Mouse (Mus musculus) mouse trophoblast stem cell (cell line): ENCODE measurements around the gene Hcn3.

Experiments
- in situ Hi-C, 2 experiments: fragments of 300-500 bp; cut with MseI, MboI; formaldehyde crosslinking; loops; 2 replicates in 1 of 2; 3 replicates in 1 of 2; pipeline ENCODE4 v1.15.1; 2025

Gene Hcn3

GRCm38 (mm10) chr3:89147101-89147978 lies 12.7 kb downstream of the Hcn3 start:
- in situ Hi-C loops = no loop called here

DNA sequence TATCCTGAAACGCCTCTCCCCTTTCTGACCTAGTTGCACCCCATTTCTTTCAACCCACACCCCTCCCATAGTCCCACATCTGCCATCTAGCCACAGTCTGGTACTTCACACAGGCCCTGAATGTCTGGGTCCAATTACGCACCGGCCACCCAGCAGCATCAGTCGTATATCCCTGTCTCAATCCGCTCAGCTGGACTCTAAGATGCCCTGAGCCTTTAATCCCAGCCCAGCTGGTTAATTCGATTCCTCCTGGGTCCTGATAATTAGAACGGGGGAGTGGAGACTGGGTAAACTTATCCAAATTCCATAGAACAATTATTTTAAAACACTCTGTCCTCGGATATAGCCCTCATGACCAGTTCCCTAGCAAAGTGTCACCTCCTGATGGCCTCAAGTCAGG lies 14.4 kb downstream of the Hcn3 start:
- in situ Hi-C loops = no loop called here

GRCm38 (mm10) chr3:89144821-89145220 lies 15.2 kb downstream of the Hcn3 start:
- in situ Hi-C loops = no loop called here

DNA sequence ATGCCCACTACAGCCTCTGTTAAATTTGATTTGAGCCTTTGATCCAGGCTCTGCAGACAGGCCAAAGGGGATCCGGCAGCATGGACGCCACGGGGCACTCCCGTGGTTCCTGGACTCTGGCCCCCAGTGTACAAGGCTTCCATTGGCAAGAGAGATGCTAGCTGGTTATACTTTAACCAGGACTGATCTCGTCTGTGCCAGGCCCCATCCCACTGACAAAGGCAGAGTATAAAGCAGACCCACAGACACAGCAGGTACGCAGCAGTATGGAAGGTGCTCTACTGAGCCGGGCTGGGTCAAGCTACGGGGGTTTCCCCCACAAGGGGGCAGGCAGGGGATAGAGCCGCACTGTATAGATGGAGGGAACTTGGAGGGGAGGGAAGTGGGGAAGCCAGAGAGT lies 23.6 kb downstream of the Hcn3 start:
- in situ Hi-C loops = no loop called here

DNA sequence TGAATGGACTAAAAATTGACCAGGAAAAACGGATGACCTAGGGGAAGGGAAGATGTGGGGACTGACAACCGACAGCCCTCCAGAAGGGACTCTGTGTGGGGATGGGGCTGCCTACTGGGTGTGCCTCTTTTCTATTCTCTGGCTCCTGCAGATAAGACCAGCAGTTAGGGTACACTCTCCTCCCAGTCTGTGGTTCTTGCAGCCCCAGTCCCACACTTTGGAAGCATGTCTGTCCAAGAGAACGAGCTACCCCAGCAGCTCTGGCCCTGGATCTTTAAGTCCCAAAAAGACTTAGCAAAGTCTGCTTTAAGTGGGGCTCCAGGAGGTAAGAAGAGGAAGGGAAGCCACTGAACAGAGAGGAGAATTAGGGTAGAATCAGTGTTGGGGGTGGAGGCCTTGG lies 24.0 kb downstream of the Hcn3 start, which contains the start of gene Pklr:
TSS of gene Pklr (plus strand) at position 185 of the 400 bp plus-strand sequence.
- in situ Hi-C loops = no loop called here

GRCm38 (mm10) chr3:89133752-89134151 lies 26.2 kb downstream of the Hcn3 start:
- in situ Hi-C loops = no loop called here

GRCm38 (mm10) chr3:89133063-89133450 lies 26.9 kb downstream of the Hcn3 start:
- in situ Hi-C loops = no loop called here

GRCm38 (mm10) chr3:89132285-89133062 lies 27.5 kb downstream of the Hcn3 start:
- in situ Hi-C loops = no loop called here

DNA sequence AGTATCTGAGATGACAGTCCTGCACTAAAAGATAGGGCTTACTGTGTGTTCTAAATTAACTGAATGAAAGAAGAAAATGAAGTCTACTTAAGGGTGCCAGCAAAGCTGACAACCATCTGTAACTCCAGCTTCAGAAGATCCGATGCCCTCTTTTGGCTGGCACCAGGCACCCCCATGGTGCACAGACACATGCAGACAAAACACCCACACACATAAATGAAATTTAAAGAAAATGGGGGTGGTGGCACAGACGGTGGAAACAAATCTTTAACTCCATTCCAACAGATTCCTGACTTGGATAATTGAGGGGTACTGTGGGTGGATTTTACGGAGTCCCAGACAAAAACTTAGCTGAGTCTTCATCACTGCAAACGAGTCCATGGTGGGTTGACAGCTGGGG lies 28.2 kb downstream of the Hcn3 start:
- in situ Hi-C loops = no loop called here

DNA sequence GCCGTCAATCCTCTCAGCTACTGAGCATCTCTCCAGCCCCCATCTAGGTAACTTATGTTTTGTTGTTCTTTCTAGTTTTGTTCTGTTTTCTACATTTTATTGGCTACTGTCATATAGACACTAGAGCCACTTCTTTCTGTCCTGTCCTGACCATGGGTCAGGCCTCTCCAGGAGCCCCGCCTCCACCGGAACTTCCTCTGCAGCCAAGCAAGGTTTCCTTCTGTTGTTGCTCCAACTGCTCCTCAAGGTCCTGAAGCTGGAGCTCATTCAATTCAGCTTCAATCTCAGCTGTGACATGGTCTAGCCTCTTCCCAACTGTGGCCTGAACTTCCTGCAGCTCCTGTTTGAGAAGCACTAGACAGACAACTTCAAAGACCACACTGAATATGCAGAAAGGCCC lies 30.1 kb downstream of the Hcn3 start:
- in situ Hi-C loops = no loop called here

- in situ Hi-C loops = no loop called here
Observed at GRCm38 (mm10) chr3:89125981-89126380, 34.0 kb downstream of the Hcn3 start.

- in situ Hi-C loops = loop anchor here in 1 of 2 experiments (5.0 kb wide), 1 partner anchor 33 kb away; no protein-coding TSS in a partner anchor
Observed at GRCm38 (mm10) chr3:89124241-89124640, 35.8 kb downstream of the Hcn3 start.

GRCm38 (mm10) chr3:89123313-89123712 lies 36.7 kb downstream of the Hcn3 start:
- in situ Hi-C loops = loop anchor here in 1 of 2 experiments (5.0 kb wide), 1 partner anchor 34 kb away; no protein-coding TSS in a partner anchor

DNA sequence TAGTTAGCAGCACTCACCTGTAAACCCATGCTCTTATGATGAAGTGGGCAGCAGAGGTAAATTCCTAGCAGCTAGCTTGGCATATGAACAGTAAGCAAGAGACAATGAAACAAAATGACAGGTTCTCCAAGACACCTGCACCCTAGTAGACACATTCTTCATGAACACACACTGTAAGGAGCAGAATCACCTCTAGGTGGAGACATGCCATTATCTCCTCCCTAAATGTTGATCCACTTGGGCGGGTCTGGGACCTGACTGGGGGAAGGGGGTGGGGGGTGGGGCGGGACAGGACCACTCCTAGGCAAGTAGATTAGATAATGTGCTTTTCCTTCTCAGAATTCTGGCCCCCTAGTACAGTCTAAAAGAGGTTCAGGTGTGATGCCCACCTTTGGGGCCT lies 44.5 kb downstream of the Hcn3 start:
- in situ Hi-C loops = loop anchor here in 1 of 2 experiments (5.0 kb wide), 1 partner anchor 42 kb away; no protein-coding TSS in a partner anchor

DNA sequence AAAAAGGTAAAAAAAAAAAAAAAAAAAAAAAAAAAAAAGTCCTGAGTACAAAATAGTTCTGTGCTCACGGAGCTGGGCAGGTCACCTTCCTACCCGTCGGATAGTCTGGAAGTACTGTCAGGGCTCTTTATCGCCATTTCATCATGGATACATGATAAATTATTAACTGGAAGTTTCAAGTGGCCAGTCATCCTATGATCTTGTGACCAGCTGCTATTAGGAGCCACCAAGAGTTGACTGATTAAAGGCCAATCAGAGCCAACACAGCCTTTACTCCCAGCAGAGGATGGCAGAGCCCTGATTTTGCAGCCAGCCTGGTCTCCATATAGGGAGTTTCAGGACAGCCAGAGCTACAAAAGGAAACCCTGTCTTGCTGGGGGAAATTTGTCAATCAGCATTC lies 46.9 kb downstream of the Hcn3 start:
- in situ Hi-C loops = no loop called here

DNA sequence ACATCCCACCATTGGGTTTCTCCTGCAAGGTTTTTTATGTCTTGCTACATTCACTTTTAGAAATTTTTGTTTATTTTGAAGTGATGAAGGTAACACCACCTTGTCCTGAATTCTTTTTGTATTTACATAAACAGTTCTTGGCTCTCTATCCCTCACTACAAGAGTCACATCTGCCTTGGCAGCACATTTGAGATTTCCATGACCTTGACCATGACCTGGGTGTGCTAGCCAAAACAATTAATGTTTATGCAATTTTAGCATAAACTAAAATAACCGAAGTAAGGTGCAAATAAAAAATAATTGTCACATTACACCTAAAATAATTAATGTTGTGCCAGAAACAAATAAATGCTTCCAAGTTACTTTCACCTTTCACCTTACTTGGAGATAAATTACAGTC lies 51.9 kb downstream of the Hcn3 start:
- in situ Hi-C loops = no loop called here

GRCm38 (mm10) chr3:89107545-89107944 lies 52.5 kb downstream of the Hcn3 start:
- in situ Hi-C loops = no loop called here

DNA sequence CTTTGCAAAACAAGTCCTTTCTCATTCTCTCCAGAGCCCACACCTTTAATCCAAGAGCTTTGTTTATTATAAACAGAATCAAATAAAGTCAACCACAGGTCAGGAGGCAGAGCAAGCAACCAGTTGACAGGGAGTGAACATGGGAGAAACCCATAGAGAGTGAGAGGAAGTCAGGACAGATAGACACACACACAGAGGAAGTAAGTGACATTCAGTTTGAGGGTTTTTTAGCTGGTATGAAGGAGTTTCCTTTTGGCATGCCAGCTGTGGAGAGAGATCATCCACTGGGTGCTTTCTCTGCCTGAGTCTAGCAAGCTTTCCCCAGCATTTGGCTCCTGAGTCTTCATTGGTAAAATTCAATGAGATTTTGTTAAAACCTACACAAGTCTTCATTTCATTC lies 53.1 kb downstream of the Hcn3 start:
- in situ Hi-C loops = no loop called here

DNA sequence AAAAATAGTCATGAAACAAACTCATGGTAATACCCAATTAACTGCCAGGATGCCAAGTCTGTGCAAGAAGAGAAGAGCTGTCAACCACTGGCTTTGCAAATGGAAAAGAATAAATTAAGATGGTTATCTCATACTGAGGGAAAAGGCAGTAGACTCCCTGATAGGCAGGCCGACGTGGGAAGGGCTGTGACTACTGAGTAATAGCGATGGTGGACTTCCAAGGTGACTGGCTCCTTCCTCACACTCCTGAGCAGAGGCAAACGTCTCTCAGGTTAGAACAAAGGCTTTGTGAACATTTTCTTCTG lies 56.8 kb downstream of the Hcn3 start:
- in situ Hi-C loops = no loop called here

DNA sequence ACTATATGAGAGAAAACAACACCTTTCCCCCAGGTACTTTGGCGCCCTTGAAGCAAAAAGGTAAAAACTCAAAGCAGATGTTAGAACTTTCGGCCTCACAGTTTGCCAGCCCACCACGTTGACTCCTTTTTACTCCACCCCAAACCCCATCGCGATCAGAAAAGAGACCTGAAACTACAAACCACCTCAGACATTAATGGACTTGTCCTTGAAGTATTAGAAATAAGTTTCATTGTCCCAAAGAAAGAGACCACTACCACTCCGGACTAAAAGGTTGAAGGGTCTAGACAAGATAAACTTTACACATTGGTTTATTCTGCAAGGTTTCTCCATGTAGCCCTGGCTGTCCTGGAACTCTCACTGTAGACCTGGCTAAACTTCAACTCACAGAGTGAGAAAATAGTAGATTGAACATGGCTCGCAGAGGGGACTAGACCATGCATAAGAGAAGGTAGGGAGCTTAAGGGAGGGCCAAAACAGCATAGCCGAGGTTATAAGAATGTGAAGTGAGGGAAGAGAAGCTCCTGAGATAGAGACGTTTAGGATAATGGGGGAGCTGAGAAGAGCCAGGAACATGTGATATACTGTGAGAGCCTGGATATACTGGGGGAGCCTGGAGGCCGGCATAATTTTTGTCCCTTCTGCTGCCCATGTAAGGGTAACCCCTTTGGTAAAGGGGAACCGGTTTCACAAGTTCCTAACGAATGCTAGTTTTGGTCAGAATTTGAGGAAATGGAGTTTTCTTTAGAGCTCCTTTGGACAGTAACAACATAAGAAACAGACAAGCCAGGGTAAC lies 57.3 kb downstream of the Hcn3 start:
- in situ Hi-C loops = no loop called here

DNA sequence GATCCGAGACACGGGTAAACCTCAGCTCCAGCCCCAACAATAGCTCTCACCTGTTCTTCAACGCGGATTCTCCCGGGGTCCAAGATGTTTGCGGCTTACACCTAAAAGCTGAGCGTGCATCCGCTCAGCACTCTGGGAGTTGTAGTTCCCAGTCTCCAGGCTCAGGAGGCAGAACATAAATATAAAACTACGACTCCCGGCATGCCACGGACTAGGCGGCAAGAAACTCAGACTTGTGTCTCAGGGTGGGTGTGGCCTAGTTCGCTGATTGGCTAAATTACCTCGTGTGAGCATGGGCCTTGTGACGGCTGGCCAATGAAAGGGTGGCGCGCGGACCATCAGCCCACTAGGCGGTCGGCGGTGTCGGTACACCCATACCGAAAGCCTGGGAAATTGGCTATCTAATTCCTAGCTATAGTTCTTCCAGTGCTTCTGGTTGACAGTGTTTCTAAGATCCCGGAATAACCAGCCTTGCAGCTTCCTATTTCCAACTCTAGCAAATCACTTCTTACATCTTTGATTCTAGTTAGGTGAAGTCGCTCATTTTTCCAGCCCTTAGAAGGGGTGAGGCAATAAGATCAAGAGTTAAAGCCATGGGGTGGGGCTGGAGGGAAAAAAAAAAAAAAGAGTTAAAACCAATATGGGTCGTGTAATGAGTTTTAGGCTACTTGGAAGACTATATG lies 58.0 kb downstream of the Hcn3 start, which contains the start of gene Fdps:
TSS of gene Fdps (minus strand) at position 148 of the 683 bp plus-strand sequence.
- in situ Hi-C loops = no loop called here
